Mouse (Mus musculus): Measurements from ENCODE around the gene Prmt1. TPM values are rescaled to one million over a fixed set of nuclear protein-coding genes. Genes with fewer than 3 reads are reported as not detected.

The Prmt1 gene
- polyA plus RNA-seq, 1 experiment from 2014 or later = 449 TPM

Other genes with a start within 250 kb of the Prmt1 start
- gene Vrk3, start 238.2 kb downstream of the Prmt1 start, polyA plus RNA-seq (2015; fragmentation: Nextera tagmentation; extraction: Ambion mirVana) = 36.0 and 39.4 TPM in 2 replicates
- 2.0 and 2.5 TPM in 2 replicates for gene Zfp473, start 235.5 kb downstream of the Prmt1 start, polyA plus RNA-seq (2015; fragmentation: Nextera tagmentation; extraction: Ambion mirVana)
- gene Nup62, start 170.5 kb downstream of the Prmt1 start, polyA plus RNA-seq (2015; fragmentation: Nextera tagmentation; extraction: Ambion mirVana) = 87.4 and 89.2 TPM in 2 replicates
- 0.78 and 1.5 TPM in 2 replicates for gene Il4i1, start 170.2 kb downstream of the Prmt1 start, polyA plus RNA-seq (2015; fragmentation: Nextera tagmentation; extraction: Ambion mirVana)
- 6.2 and 6.6 TPM in 2 replicates for gene Atf5, start 169.9 kb downstream of the Prmt1 start, polyA plus RNA-seq (2015; fragmentation: Nextera tagmentation; extraction: Ambion mirVana)
- 112 and 116 TPM in 2 replicates for gene Akt1s1, start 137.6 kb downstream of the Prmt1 start, polyA plus RNA-seq (2015; fragmentation: Nextera tagmentation; extraction: Ambion mirVana)
- 71.0 and 71.3 TPM in 2 replicates for gene Tbc1d17, start 137.5 kb downstream of the Prmt1 start, polyA plus RNA-seq (2015; fragmentation: Nextera tagmentation; extraction: Ambion mirVana)
- gene Pnkp, start 129.4 kb downstream of the Prmt1 start, polyA plus RNA-seq (2015; fragmentation: Nextera tagmentation; extraction: Ambion mirVana) = 25.9 and 29.0 TPM in 2 replicates
- gene Ptov1, start 116.8 kb downstream of the Prmt1 start, polyA plus RNA-seq (2015; fragmentation: Nextera tagmentation; extraction: Ambion mirVana) = 239 and 253 TPM in 2 replicates
- 88.2 and 91.8 TPM in 2 replicates for gene Med25, start 93.9 kb downstream of the Prmt1 start, polyA plus RNA-seq (2015; fragmentation: Nextera tagmentation; extraction: Ambion mirVana)
- 17.0 and 18.8 TPM in 2 replicates for gene Fuz, start 90.5 kb downstream of the Prmt1 start, polyA plus RNA-seq (2015; fragmentation: Nextera tagmentation; extraction: Ambion mirVana)
- 60.1 and 65.0 TPM in 2 replicates for gene Ap2a1, start 57.1 kb downstream of the Prmt1 start, polyA plus RNA-seq (2015; fragmentation: Nextera tagmentation; extraction: Ambion mirVana)
- 0.14 TPM in 1 of 2 replicates, not detected in the other for gene Tsks, start 43.4 kb downstream of the Prmt1 start, polyA plus RNA-seq (2015; fragmentation: Nextera tagmentation; extraction: Ambion mirVana)
- 16.1 and 16.5 TPM in 2 replicates for gene Cpt1c, start 11.7 kb downstream of the Prmt1 start, polyA plus RNA-seq (2015; fragmentation: Nextera tagmentation; extraction: Ambion mirVana)
- gene Irf3, start 11.1 kb upstream of the Prmt1 start, polyA plus RNA-seq (2015; fragmentation: Nextera tagmentation; extraction: Ambion mirVana) = 89.9 and 99.6 TPM in 2 replicates
- gene Bcl2l12, start 12.1 kb upstream of the Prmt1 start, polyA plus RNA-seq (2015; fragmentation: Nextera tagmentation; extraction: Ambion mirVana) = 37.3 and 43.6 TPM in 2 replicates
- 32.0 and 33.6 TPM in 2 replicates for gene Scaf1, start 29.8 kb upstream of the Prmt1 start, polyA plus RNA-seq (2015; fragmentation: Nextera tagmentation; extraction: Ambion mirVana)
- gene Rras, start 31.4 kb upstream of the Prmt1 start, polyA plus RNA-seq (2015; fragmentation: Nextera tagmentation; extraction: Ambion mirVana) = 57.6 and 61.0 TPM in 2 replicates
- 7.1 and 8.7 TPM in 2 replicates for gene Prr12, start 66.3 kb upstream of the Prmt1 start, polyA plus RNA-seq (2015; fragmentation: Nextera tagmentation; extraction: Ambion mirVana)
- 49.5 and 50.5 TPM in 2 replicates for gene Nosip, start 75.9 kb upstream of the Prmt1 start, polyA plus RNA-seq (2015; fragmentation: Nextera tagmentation; extraction: Ambion mirVana)
- 29.2 and 29.5 TPM in 2 replicates for gene Prrg2, start 76.1 kb upstream of the Prmt1 start, polyA plus RNA-seq (2015; fragmentation: Nextera tagmentation; extraction: Ambion mirVana)
- gene Rcn3, start 105.7 kb upstream of the Prmt1 start, polyA plus RNA-seq (2015; fragmentation: Nextera tagmentation; extraction: Ambion mirVana) = 265 and 267 TPM in 2 replicates
- gene Fcgrt, start 117.3 kb upstream of the Prmt1 start, polyA plus RNA-seq (2015; fragmentation: Nextera tagmentation; extraction: Ambion mirVana) = 153 and 168 TPM in 2 replicates
- 1,711 TPM in 2 replicates for gene Rps11, start 137.9 kb upstream of the Prmt1 start, polyA plus RNA-seq (2015; fragmentation: Nextera tagmentation; extraction: Ambion mirVana)
- 1,301 and 1,445 TPM in 2 replicates for gene Rpl13a, start 142.2 kb upstream of the Prmt1 start, polyA plus RNA-seq (2015; fragmentation: Nextera tagmentation; extraction: Ambion mirVana)
- gene Gm45713, start 149.7 kb upstream of the Prmt1 start, polyA plus RNA-seq (2015; fragmentation: Nextera tagmentation; extraction: Ambion mirVana) = 0.24 and 0.28 TPM in 2 replicates
- 1.8 and 2.0 TPM in 2 replicates for gene Flt3l, start 149.9 kb upstream of the Prmt1 start, polyA plus RNA-seq (2015; fragmentation: Nextera tagmentation; extraction: Ambion mirVana)
- gene Pih1d1, start 167.7 kb upstream of the Prmt1 start, polyA plus RNA-seq (2015; fragmentation: Nextera tagmentation; extraction: Ambion mirVana) = 94.1 and 98.9 TPM in 2 replicates
- 79.0 and 87.3 TPM in 2 replicates for gene Aldh16a1, start 168.0 kb upstream of the Prmt1 start, polyA plus RNA-seq (2015; fragmentation: Nextera tagmentation; extraction: Ambion mirVana)
- 0.13 and 0.15 TPM in 2 replicates for gene Slc17a7, start 177.4 kb upstream of the Prmt1 start, polyA plus RNA-seq (2015; fragmentation: Nextera tagmentation; extraction: Ambion mirVana)
- not detected in 2 replicates for gene Gfy, start 193.0 kb upstream of the Prmt1 start, polyA plus RNA-seq (2015; fragmentation: Nextera tagmentation; extraction: Ambion mirVana)
- not detected in 2 replicates for gene Pth2, start 194.4 kb upstream of the Prmt1 start, polyA plus RNA-seq (2015; fragmentation: Nextera tagmentation; extraction: Ambion mirVana)
- 0.61 and 0.69 TPM in 2 replicates for gene Ccdc155, start 218.3 kb upstream of the Prmt1 start, polyA plus RNA-seq (2015; fragmentation: Nextera tagmentation; extraction: Ambion mirVana)
- gene Dkkl1, start 225.6 kb upstream of the Prmt1 start, polyA plus RNA-seq (2015; fragmentation: Nextera tagmentation; extraction: Ambion mirVana) = 1.0 and 1.1 TPM in 2 replicates
- 93.2 and 97.0 TPM in 2 replicates for gene Tead2, start 229.2 kb upstream of the Prmt1 start, polyA plus RNA-seq (2015; fragmentation: Nextera tagmentation; extraction: Ambion mirVana)

All from intestine, embryonic 15.5 days (tissue).